Mouse (Mus musculus) heart, postnatal 0 days (tissue): ENCODE measurements around the gene Sec22b. TPM values are rescaled to one million over a fixed set of nuclear protein-coding genes. Genes with fewer than 3 reads are reported as not detected.

Experiments
- ATAC-seq: fragments of 200-750 bp; cut with Nextera tagmentation; 2 replicates; pipeline ENCODE4 v1.8.0; 2017; ENCODE audit warnings: low read depth, moderate number of reproducible peaks, moderate library complexity; ENCODE audit not compliant: insufficient read depth
- DNase-seq: peaks from one replicate; pipeline ENCODE4 v3.0.0-alpha.2; 2016; ENCODE audit warnings: low spot score
- H3K27ac ChIP-seq: fragments of 300-500 bp; sonication (generic); 2 replicates; pipeline ENCODE4 v1.5.1; 2014; ENCODE audit warnings: low read depth, mild to moderate bottlenecking
- H3K27me3 ChIP-seq: fragments of 300-500 bp; sonication (generic); 2 replicates; pipeline ENCODE4 v1.6.1; 2014; ENCODE audit warnings: low read length, mixed read lengths; ENCODE audit not compliant: control insufficient read depth, insufficient read depth
- H3K36me3 ChIP-seq: fragments of 300-500 bp; sonication (generic); replicated peaks from 2 replicates; pipeline ENCODE4 v1.6.1; 2014; ENCODE audit warnings: low read length, mixed read lengths; ENCODE audit not compliant: control insufficient read depth, insufficient read depth
- H3K4me1 ChIP-seq: fragments of 300-500 bp; sonication (generic); 2 replicates; pipeline ENCODE4 v1.6.1; 2014; ENCODE audit warnings: antibody characterized with exemption; ENCODE audit not compliant: control insufficient read depth, insufficient read depth
- H3K4me2 ChIP-seq: fragments of 300-500 bp; sonication (generic); 2 replicates; pipeline ENCODE4 v1.6.1; 2014; ENCODE audit warnings: low read depth, mild to moderate bottlenecking, low read length, moderate library complexity
- H3K4me3 ChIP-seq: fragments of 300-500 bp; sonication (generic); 2 replicates; pipeline ENCODE4 v1.5.1; 2014; ENCODE audit warnings: low read depth, low read length
- H3K9ac ChIP-seq: fragments of 300-500 bp; sonication (generic); replicated peaks from 2 replicates; pipeline ENCODE4 v1.6.1; 2014; ENCODE audit warnings: low read depth, low read length, mixed read lengths
- H3K9me3 ChIP-seq: fragments of 300-500 bp; sonication (generic); replicated peaks from 2 replicates; pipeline ENCODE4 v1.6.1; 2016; ENCODE audit warnings: low read length; ENCODE audit not compliant: control insufficient read depth
- CTCF ChIP-seq: IDR thresholded peaks from 2 replicates; pipeline ENCODE4 v1.5.1; 2016; ENCODE audit warnings: antibody characterized with exemption, control low read depth, low read depth
- EP300 ChIP-seq: IDR thresholded peaks from 2 replicates; pipeline ENCODE4 v1.6.1; 2016; ENCODE audit warnings: antibody characterized with exemption, low read depth
- WGBS: fragments of 180-500 bp; shearing (Covaris S2); extraction: QIAGEN DNeasy Blood & Tissue Kit; methylation state at CpG from one replicate; pipeline ENCODE4 v1.1.7; 2014; 5-methylcytosine and 5-hydroxymethylcytosine counted together
- polyA plus RNA-seq: library from polyadenylated mRNA; unstranded; fragments of >200 nt; fragmentation: Nextera tagmentation; extraction: Ambion mirVana; gene quantifications from 2 replicates; pipeline ENCODE4 v1.2.1, GENCODE M21; 2015
- total RNA-seq: library from RNA; depleted of rRNA; stranded (reverse); fragments of >200 nt; gene quantifications from 2 replicates; pipeline ENCODE4 v1.2.3, GENCODE M21; 2014; ENCODE audit warnings: low replicate concordance

Sec22b gene
- total and polyA plus RNA-seq, 2 experiments from 2014 or later, result 22.4 to 69.9 TPM

GRCm38 (mm10) chr3:97930141-97930786, 29.3 kb downstream of the Sec22b start:
- Histone ChIP-seq H3K4me1 (peaks cover 6% of the 10 kb centered on the region; the same call in 1 of the 2 replicates), H3K27ac (no peak overlapping the region), H3K27me3 (0 out of 2 replicates have a peak, but pooled peaks cover 7% of the 10 kb centered on the region), H3K9ac (no peak overlapping the region), H3K36me3 (no peaks in the 10 kb centered on the region), H3K4me2 (no peak overlapping the region), H3K4me3 (no peak overlapping the region), H3K9me3 (no peaks in the 10 kb centered on the region)
- ATAC-seq (no peak), DNase-seq (no peak)
- 42% methylated on average over 12 of the region's 12 CpGs for WGBS
- TF ChIP-seq CTCF, result no peak
- TF ChIP-seq EP300, result no peak

- ATAC-seq (no peak), DNase-seq (no peak)
- TF ChIP-seq CTCF (no peak), EP300 (no peak)
- H3K9me3 ChIP-seq, result no peaks in the 10 kb centered on the region
- peaks cover 6% of the 10 kb centered on the region; the same call in 1 of the 2 replicates for H3K4me1 ChIP-seq
- no peak overlapping the region for H3K4me2 ChIP-seq
- 73% methylated on average over 8 of the region's 8 CpGs for WGBS
- no peaks in the 10 kb centered on the region for H3K36me3 ChIP-seq
- 0 out of 2 replicates have a peak, but pooled peaks cover 7% of the 10 kb centered on the region for H3K27me3 ChIP-seq
- H3K4me3 ChIP-seq, result no peak overlapping the region
- H3K27ac ChIP-seq, result no peak overlapping the region
- H3K9ac ChIP-seq, result no peak overlapping the region
Observed at GRCm38 (mm10) chr3:97930787-97931158, 29.8 kb downstream of the Sec22b start.

- no peak for ATAC-seq
- no peak overlapping the region for H3K4me2 ChIP-seq
- no peak for TF ChIP-seq CTCF
- no peak for TF ChIP-seq EP300
- no peaks in the 10 kb centered on the region for H3K9me3 ChIP-seq
- DNase-seq, result no peak
- no peak overlapping the region for H3K4me3 ChIP-seq
- peaks cover 6% of the 10 kb centered on the region; the same call in 1 of the 2 replicates for H3K4me1 ChIP-seq
- H3K27ac ChIP-seq, result no peak overlapping the region
- H3K9ac ChIP-seq, result no peak overlapping the region
- 68% methylated on average over 7 of the region's 7 CpGs for WGBS
- H3K27me3 ChIP-seq, result 0 out of 2 replicates have a peak, but pooled peaks cover 7% of the 10 kb centered on the region
- no peaks in the 10 kb centered on the region for H3K36me3 ChIP-seq
Observed at GRCm38 (mm10) chr3:97931310-97931885, 30.4 kb downstream of the Sec22b start.

GRCm38 (mm10) chr3:97932131-97932530, 31.1 kb downstream of the Sec22b start:
- no peak overlapping the region for H3K9ac ChIP-seq
- DNase-seq, result no peak

GRCm38 (mm10) chr3:97932771-97933170, 31.8 kb downstream of the Sec22b start:
- no peak overlapping the region for H3K4me3 ChIP-seq
- WGBS, result 45% methylated on average over 11 of the region's 11 CpGs
- peak overlapping the region; percentile 40 for H3K4me2 ChIP-seq
- H3K9me3 ChIP-seq, result no peaks in the 10 kb centered on the region
- ATAC-seq (no peak), DNase-seq (no peak)
- H3K9ac ChIP-seq, result no peak overlapping the region
- no peak overlapping the region for H3K27ac ChIP-seq
- TF ChIP-seq CTCF, result no peak
- TF ChIP-seq EP300, result no peak
- 0 out of 2 replicates have a peak, but pooled peaks cover 7% of the 10 kb centered on the region for H3K27me3 ChIP-seq
- peaks cover 6% of the 10 kb centered on the region; the same call in 1 of the 2 replicates for H3K4me1 ChIP-seq
- no peaks in the 10 kb centered on the region for H3K36me3 ChIP-seq

More at GRCm38 (mm10) chr3:97932131-97932530, 31.1 kb downstream of the Sec22b start:
- ATAC-seq, result no peak
- Histone ChIP-seq H3K27ac (no peak overlapping the region), H3K4me1 (peaks cover 6% of the 10 kb centered on the region; the same call in 1 of the 2 replicates), H3K9me3 (no peaks in the 10 kb centered on the region), H3K4me2 (peak overlapping the region; percentile 40), H3K36me3 (no peaks in the 10 kb centered on the region), H3K27me3 (0 out of 2 replicates have a peak, but pooled peaks cover 7% of the 10 kb centered on the region), H3K4me3 (peak overlapping the region; percentile 23; the same call in 1 of the 2 replicates)
- 15% methylated on average over 10 of the region's 10 CpGs for WGBS
- TF ChIP-seq CTCF, result no peak
- no peak for TF ChIP-seq EP300

GRCm38 (mm10) chr3:97933251-97933650, 32.3 kb downstream of the Sec22b start:
- peaks cover 6% of the 10 kb centered on the region; the same call in 1 of the 2 replicates for H3K4me1 ChIP-seq
- no peak for TF ChIP-seq CTCF
- no peak for TF ChIP-seq EP300
- DNase-seq, result no peak
- 46% methylated on average over 6 of the region's 6 CpGs for WGBS
- ATAC-seq, result no peak
- H3K36me3 ChIP-seq, result no peaks in the 10 kb centered on the region
- 0 out of 2 replicates have a peak, but pooled peaks cover 7% of the 10 kb centered on the region for H3K27me3 ChIP-seq
- H3K4me2 ChIP-seq, result peak overlapping the region; percentile 40; the same call in 1 of the 2 replicates
- H3K9ac ChIP-seq, result no peak overlapping the region
- H3K4me3 ChIP-seq, result no peak overlapping the region
- H3K9me3 ChIP-seq, result no peaks in the 10 kb centered on the region
- H3K27ac ChIP-seq, result no peak overlapping the region
